Mouse (Mus musculus): Measurements from ENCODE around the gene Pilrb1.

GRCm38 (mm10) chr5:137808316-137808715, 49.6 kb downstream of the Pilrb1 start:
- TF ChIP-seq GATA1 (IDR thresholded peaks at IDR 0.05; ENCODE audit: borderline replicate concordance, low read length) (no peak), CTCF (IDR thresholded peaks at IDR 0.05; ENCODE audit: low read depth, low read length) (no peak), POLR2AphosphoS5 (IDR thresholded peaks at IDR 0.05; ENCODE audit: insufficient replicate concordance, low read depth, low read length) (no peak), TAL1 (conservative IDR thresholded peaks at IDR 0.05; ENCODE audit: low read depth, low read length) (no peak)
